Mouse (Mus musculus) stomach, embryonic 15.5 days (tissue): ENCODE data around the gene Gm20388. TPM values are rescaled to one million over a fixed set of nuclear protein-coding genes. Genes with fewer than 3 reads are reported as not detected.
A peak's percentile ranks its signal among the peaks of the same experiment; 100 is the strongest.

Experiments
- ATAC-seq: fragments of 200-750 bp; cut with Nextera tagmentation; 2 replicates; pipeline ENCODE4 v1.8.0; 2017; ENCODE audit warnings: low read depth, moderate number of reproducible peaks, moderate TSS enrichment; ENCODE audit not compliant: insufficient read depth, low FRiP score
- H3K27ac ChIP-seq: fragments of 300-500 bp; sonication (generic); 2 replicates; pipeline ENCODE4 v1.5.1; 2015; ENCODE audit warnings: mild to moderate bottlenecking, inconsistent platforms
- H3K27me3 ChIP-seq: fragments of 300-500 bp; sonication (generic); replicated peaks from 2 replicates; pipeline ENCODE4 v1.6.1; 2015; ENCODE audit warnings: inconsistent platforms
- H3K36me3 ChIP-seq: fragments of 300-500 bp; sonication (generic); 2 replicates; pipeline ENCODE4 v1.6.1; 2015; ENCODE audit warnings: inconsistent platforms
- H3K4me1 ChIP-seq: fragments of 300-500 bp; sonication (generic); 2 replicates; pipeline ENCODE4 v1.6.1; 2015; ENCODE audit warnings: inconsistent platforms
- H3K4me2 ChIP-seq: fragments of 300-500 bp; sonication (generic); 2 replicates; pipeline ENCODE4 v1.6.1; 2015; ENCODE audit warnings: mild to moderate bottlenecking, inconsistent platforms
- H3K4me3 ChIP-seq: fragments of 300-500 bp; sonication (generic); replicated peaks from 2 replicates; pipeline ENCODE4 v1.5.1; 2015; ENCODE audit warnings: inconsistent platforms
- H3K9ac ChIP-seq: fragments of 300-500 bp; sonication (generic); 2 replicates; pipeline ENCODE4 v1.6.1; 2015; ENCODE audit warnings: inconsistent platforms
- H3K9me3 ChIP-seq: fragments of 300-500 bp; sonication (generic); 2 replicates; pipeline ENCODE4 v1.6.1; 2016; ENCODE audit warnings: inconsistent platforms
- WGBS: fragments of 180-500 bp; shearing (Covaris S2); methylation state at CpG from one replicate; pipeline ENCODE4 v1.1.7; 2015; 5-methylcytosine and 5-hydroxymethylcytosine counted together
- polyA plus RNA-seq: library from polyadenylated mRNA; unstranded; fragments of >200 nt; fragmentation: Nextera tagmentation; extraction: Ambion mirVana; gene quantifications from 2 replicates; pipeline ENCODE4 v1.2.1, GENCODE M21; 2015

Gene Gm20388
- polyA plus RNA-seq, 1 experiment from 2014 or later = not detected

- WGBS = 55% methylated on average over 3 of the region's 3 CpGs
- no peak overlapping the region for H3K4me2 ChIP-seq
- ATAC-seq = no peak
- H3K36me3 ChIP-seq = no peaks in the 10 kb centered on the region
- no peak overlapping the region for H3K27ac ChIP-seq
- no peak overlapping the region for H3K4me3 ChIP-seq
- H3K9ac ChIP-seq = no peak overlapping the region
- H3K27me3 ChIP-seq = no peaks in the 10 kb centered on the region
- H3K9me3 ChIP-seq = no peaks in the 10 kb centered on the region
- H3K4me1 ChIP-seq = no peaks in the 10 kb centered on the region
These were observed 856.0 kb downstream of the Gm20388 start for GRCm38 (mm10) chr8:120766622-120767021.

GRCm38 (mm10) chr8:120768454-120769218, 858.0 kb downstream of the Gm20388 start:
- Histone ChIP-seq H3K27ac (no peak overlapping the region), H3K36me3 (no peaks in the 10 kb centered on the region), H3K27me3 (no peaks in the 10 kb centered on the region), H3K4me2 (no peak overlapping the region), H3K9me3 (no peaks in the 10 kb centered on the region), H3K4me3 (no peak overlapping the region), H3K4me1 (no peaks in the 10 kb centered on the region), H3K9ac (no peak overlapping the region)
- ATAC-seq = no peak
- 48% methylated on average over 12 of the region's 12 CpGs for WGBS

GRCm38 (mm10) chr8:120777184-120777583, 866.5 kb downstream of the Gm20388 start:
- WGBS = 89% methylated on average over 10 of the region's 10 CpGs

GRCm38 (mm10) chr8:120777732-120778131, 867.1 kb downstream of the Gm20388 start:
- Histone ChIP-seq H3K4me3 (no peak overlapping the region), H3K9ac (no peak overlapping the region), H3K27ac (no peak overlapping the region), H3K9me3 (no peaks in the 10 kb centered on the region), H3K4me1 (0 out of 2 replicates have a peak, but pooled peaks cover 2% of the 10 kb centered on the region), H3K4me2 (no peak overlapping the region), H3K36me3 (no peaks in the 10 kb centered on the region), H3K27me3 (no peaks in the 10 kb centered on the region)
- no peak for ATAC-seq
- 47% methylated on average over 13 of the region's 13 CpGs for WGBS

More at GRCm38 (mm10) chr8:120777184-120777583, 866.5 kb downstream of the Gm20388 start:
- Histone ChIP-seq H3K9me3 (no peaks in the 10 kb centered on the region), H3K27ac (no peak overlapping the region), H3K9ac (no peak overlapping the region), H3K36me3 (no peaks in the 10 kb centered on the region), H3K27me3 (no peaks in the 10 kb centered on the region), H3K4me3 (no peak overlapping the region), H3K4me1 (0 out of 2 replicates have a peak, but pooled peaks cover 2% of the 10 kb centered on the region), H3K4me2 (no peak overlapping the region)
- no peak for ATAC-seq

- Histone ChIP-seq H3K4me3 (no peak overlapping the region), H3K36me3 (no peaks in the 10 kb centered on the region), H3K9ac (no peak overlapping the region), H3K27ac (no peak overlapping the region), H3K27me3 (no peaks in the 10 kb centered on the region), H3K4me1 (0 out of 2 replicates have a peak, but pooled peaks cover 2% of the 10 kb centered on the region), H3K4me2 (no peak overlapping the region), H3K9me3 (no peaks in the 10 kb centered on the region)
- ATAC-seq = no peak
- WGBS = 90% methylated on average over 7 of the region's 7 CpGs
These were observed 868.5 kb downstream of the Gm20388 start for GRCm38 (mm10) chr8:120779106-120779505.

- 88% methylated on average over 4 of the region's 4 CpGs for WGBS
- Histone ChIP-seq H3K27me3 (no peaks in the 10 kb centered on the region), H3K4me1 (no peaks in the 10 kb centered on the region), H3K36me3 (no peaks in the 10 kb centered on the region), H3K9me3 (no peaks in the 10 kb centered on the region), H3K9ac (no peak overlapping the region), H3K4me2 (no peak overlapping the region), H3K4me3 (no peak overlapping the region), H3K27ac (no peak overlapping the region)
- no peak for ATAC-seq
These were observed 873.1 kb downstream of the Gm20388 start for GRCm38 (mm10) chr8:120783781-120784180.

- no peaks in the 10 kb centered on the region for H3K36me3 ChIP-seq
- WGBS = 67% methylated on average over 4 of the region's 4 CpGs
- no peak overlapping the region for H3K4me3 ChIP-seq
- no peak overlapping the region for H3K4me2 ChIP-seq
- H3K9ac ChIP-seq = no peak overlapping the region
- H3K27ac ChIP-seq = no peak overlapping the region
- H3K27me3 ChIP-seq = no peaks in the 10 kb centered on the region
- no peaks in the 10 kb centered on the region for H3K9me3 ChIP-seq
- no peak for ATAC-seq
- 0 out of 2 replicates have a peak, but pooled peaks cover 6% of the 10 kb centered on the region for H3K4me1 ChIP-seq
These were observed 876.1 kb downstream of the Gm20388 start for GRCm38 (mm10) chr8:120786753-120787152.

- Histone ChIP-seq H3K9me3 (no peaks in the 10 kb centered on the region), H3K36me3 (no peaks in the 10 kb centered on the region), H3K4me1 (0 out of 2 replicates have a peak, but pooled peaks cover 6% of the 10 kb centered on the region), H3K4me3 (no peak overlapping the region), H3K27ac (no peak overlapping the region), H3K9ac (no peak overlapping the region), H3K27me3 (no peaks in the 10 kb centered on the region), H3K4me2 (no peak overlapping the region)
- no peak for ATAC-seq
- 41% methylated on average over 5 of the region's 5 CpGs for WGBS
These were observed 877.0 kb downstream of the Gm20388 start for GRCm38 (mm10) chr8:120787631-120788030.

- 0 out of 2 replicates have a peak, but pooled peaks cover 6% of the 10 kb centered on the region for H3K4me1 ChIP-seq
These were observed 882.1 kb downstream of the Gm20388 start for GRCm38 (mm10) chr8:120792710-120793109.

GRCm38 (mm10) chr8:120795944-120796635, 885.4 kb downstream of the Gm20388 start:
- no peaks in the 10 kb centered on the region for H3K27me3 ChIP-seq
- H3K9ac ChIP-seq = no peak overlapping the region
- 39% methylated on average over 9 of the region's 9 CpGs for WGBS
- H3K9me3 ChIP-seq = no peaks in the 10 kb centered on the region
- no peaks in the 10 kb centered on the region for H3K36me3 ChIP-seq
- H3K4me3 ChIP-seq = no peak overlapping the region
- no peak overlapping the region for H3K4me2 ChIP-seq
- H3K4me1 ChIP-seq = no peaks in the 10 kb centered on the region; the same call in 1 of the 2 replicates
- ATAC-seq = peak; percentile 69
- no peak overlapping the region for H3K27ac ChIP-seq

More at GRCm38 (mm10) chr8:120792710-120793109, 882.1 kb downstream of the Gm20388 start:
- H3K4me2 ChIP-seq = no peak overlapping the region
- H3K9ac ChIP-seq = no peak overlapping the region
- no peak overlapping the region for H3K27ac ChIP-seq
- H3K27me3 ChIP-seq = no peaks in the 10 kb centered on the region
- H3K36me3 ChIP-seq = no peaks in the 10 kb centered on the region
- H3K4me3 ChIP-seq = no peak overlapping the region
- no peak for ATAC-seq
- 82% methylated on average over 15 of the region's 15 CpGs for WGBS
- no peaks in the 10 kb centered on the region for H3K9me3 ChIP-seq

GRCm38 (mm10) chr8:120797019-120797727, 886.5 kb downstream of the Gm20388 start:
- no peak for ATAC-seq
- Histone ChIP-seq H3K9me3 (no peaks in the 10 kb centered on the region), H3K27me3 (no peaks in the 10 kb centered on the region), H3K4me1 (no peaks in the 10 kb centered on the region; the same call in 1 of the 2 replicates), H3K36me3 (no peaks in the 10 kb centered on the region), H3K9ac (no peak overlapping the region), H3K4me2 (no peak overlapping the region), H3K4me3 (no peak overlapping the region), H3K27ac (no peak overlapping the region)
- WGBS = 83% methylated on average over 9 of the region's 9 CpGs
